Mouse (Mus musculus) kidney, embryonic 15.5 days (tissue): Measurements from ENCODE around the gene Evl. TPM values are rescaled to one million over a fixed set of nuclear protein-coding genes. Genes with fewer than 3 reads are reported as not detected.

Source experiments
- ATAC-seq: fragments of 200-750 bp; cut with Nextera tagmentation; replicated peaks from 2 replicates; pipeline ENCODE4 v1.8.0; 2017; ENCODE audit warnings: moderate TSS enrichment; ENCODE audit not compliant: low FRiP score
- H3K27ac ChIP-seq: fragments of 300-500 bp; sonication (generic); 2 replicates; pipeline ENCODE4 v1.5.1; 2015; ENCODE audit warnings: mild to moderate bottlenecking, inconsistent platforms
- H3K27me3 ChIP-seq: fragments of 300-500 bp; sonication (generic); 2 replicates; pipeline ENCODE4 v1.6.1; 2015; ENCODE audit warnings: inconsistent platforms
- H3K36me3 ChIP-seq: fragments of 300-500 bp; sonication (generic); 2 replicates; pipeline ENCODE4 v1.6.1; 2015; ENCODE audit warnings: inconsistent platforms
- H3K4me1 ChIP-seq: fragments of 300-500 bp; sonication (generic); 2 replicates; pipeline ENCODE4 v1.6.1; 2015; ENCODE audit warnings: inconsistent platforms
- H3K4me2 ChIP-seq: fragments of 300-500 bp; sonication (generic); 2 replicates; pipeline ENCODE4 v1.6.1; 2015; ENCODE audit warnings: moderate library complexity, mild to moderate bottlenecking, inconsistent platforms
- H3K4me3 ChIP-seq: fragments of 300-500 bp; sonication (generic); replicated peaks from 2 replicates; pipeline ENCODE4 v1.5.1; 2015; ENCODE audit warnings: mild to moderate bottlenecking, inconsistent platforms
- H3K9ac ChIP-seq: fragments of 300-500 bp; sonication (generic); 2 replicates; pipeline ENCODE4 v1.6.1; 2015; ENCODE audit warnings: mild to moderate bottlenecking, inconsistent platforms
- H3K9me3 ChIP-seq: fragments of 300-500 bp; sonication (generic); replicated peaks from 2 replicates; pipeline ENCODE4 v1.6.1; 2016; ENCODE audit warnings: inconsistent platforms
- whole genome bisulfite sequencing: fragments of 180-500 bp; shearing (Covaris S2); methylation state at CpG from one replicate; pipeline ENCODE4 v1.1.7; 2015; ENCODE audit warnings: mixed read lengths; 5-methylcytosine and 5-hydroxymethylcytosine counted together
- polyA plus RNA-seq: library from polyadenylated mRNA; unstranded; fragments of >200 nt; fragmentation: Nextera tagmentation; extraction: Ambion mirVana; gene quantifications from 2 replicates; pipeline ENCODE4 v1.2.1, GENCODE M21; 2015

Gene Evl
- polyA plus RNA-seq, 1 experiment from 2014 or later = 47.1 TPM

GRCm38 (mm10) chr12:108630741-108631688 is 76.5 kb downstream of the Evl start:
- Histone ChIP-seq H3K9ac (no peak overlapping the region), H3K27me3 (no peaks in the 10 kb centered on the region), H3K4me1 (peaks cover 10% of the 10 kb centered on the region), H3K36me3 (no peaks in the 10 kb centered on the region), H3K4me3 (no peak overlapping the region), H3K27ac (no peak overlapping the region), H3K4me2 (no peak overlapping the region), H3K9me3 (no peaks in the 10 kb centered on the region)
- ATAC-seq = no peak
- 79% methylated on average over 6 of the region's 6 CpGs for WGBS

- H3K27ac ChIP-seq = no peak overlapping the region
- H3K36me3 ChIP-seq = peaks cover 2% of the 10 kb centered on the region; the same call in 1 of the 2 replicates
- H3K9ac ChIP-seq = no peak overlapping the region
- H3K4me1 ChIP-seq = 0 out of 2 replicates have a peak, but pooled peaks cover 4% of the 10 kb centered on the region
- H3K9me3 ChIP-seq = no peaks in the 10 kb centered on the region
- no peaks in the 10 kb centered on the region for H3K27me3 ChIP-seq
- H3K4me3 ChIP-seq = no peak overlapping the region
- no peak overlapping the region for H3K4me2 ChIP-seq
- ATAC-seq = no peak
These were observed 78.0 kb downstream of the Evl start for GRCm38 (mm10) chr12:108632501-108632900.

- no peak for ATAC-seq
- H3K9me3 ChIP-seq = no peaks in the 10 kb centered on the region
- H3K27ac ChIP-seq = no peak overlapping the region
- H3K27me3 ChIP-seq = no peaks in the 10 kb centered on the region
- H3K36me3 ChIP-seq = peaks cover 5% of the 10 kb centered on the region; the same call in 1 of the 2 replicates
- WGBS = 100% methylated on average over 1 of the region's 1 CpGs
- H3K4me3 ChIP-seq = no peak overlapping the region
- H3K9ac ChIP-seq = no peak overlapping the region
- H3K4me1 ChIP-seq = 0 out of 2 replicates have a peak, but pooled peaks cover 4% of the 10 kb centered on the region
- H3K4me2 ChIP-seq = no peak overlapping the region
These were observed 79.5 kb downstream of the Evl start for GRCm38 (mm10) chr12:108634031-108634430.

- Histone ChIP-seq H3K4me1 (peaks cover 9% of the 10 kb centered on the region; the same call in 1 of the 2 replicates), H3K9ac (no peak overlapping the region), H3K4me3 (no peak overlapping the region), H3K27me3 (no peaks in the 10 kb centered on the region), H3K36me3 (peaks cover 5% of the 10 kb centered on the region; the same call in 1 of the 2 replicates), H3K9me3 (no peaks in the 10 kb centered on the region), H3K4me2 (no peak overlapping the region), H3K27ac (no peak overlapping the region)
- ATAC-seq = no peak
- 83% methylated on average over 4 of the region's 4 CpGs for WGBS
These were observed 81.0 kb downstream of the Evl start for GRCm38 (mm10) chr12:108635501-108635900.

- WGBS = 82% methylated on average over 5 of the region's 5 CpGs
- Histone ChIP-seq H3K27me3 (no peaks in the 10 kb centered on the region), H3K36me3 (peaks cover 5% of the 10 kb centered on the region; the same call in 1 of the 2 replicates), H3K27ac (no peak overlapping the region), H3K4me1 (peaks cover 19% of the 10 kb centered on the region), H3K4me3 (no peak overlapping the region), H3K4me2 (no peak overlapping the region), H3K9me3 (no peaks in the 10 kb centered on the region), H3K9ac (no peak overlapping the region)
- ATAC-seq = no peak
These were observed 82.9 kb downstream of the Evl start for GRCm38 (mm10) chr12:108637440-108637839.

GRCm38 (mm10) chr12:108639126-108639525 is 84.6 kb downstream of the Evl start:
- Histone ChIP-seq H3K36me3 (peaks cover 5% of the 10 kb centered on the region; the same call in 1 of the 2 replicates), H3K9me3 (no peaks in the 10 kb centered on the region), H3K9ac (no peak overlapping the region), H3K4me2 (no peak overlapping the region), H3K27ac (0 out of 2 replicates have a peak overlapping the region, but pooled peaks have one; percentile 15), H3K4me1 (peaks cover 24% of the 10 kb centered on the region), H3K4me3 (no peak overlapping the region), H3K27me3 (no peaks in the 10 kb centered on the region)
- WGBS = 93% methylated on average over 3 of the region's 3 CpGs
- no peak for ATAC-seq

DNA sequence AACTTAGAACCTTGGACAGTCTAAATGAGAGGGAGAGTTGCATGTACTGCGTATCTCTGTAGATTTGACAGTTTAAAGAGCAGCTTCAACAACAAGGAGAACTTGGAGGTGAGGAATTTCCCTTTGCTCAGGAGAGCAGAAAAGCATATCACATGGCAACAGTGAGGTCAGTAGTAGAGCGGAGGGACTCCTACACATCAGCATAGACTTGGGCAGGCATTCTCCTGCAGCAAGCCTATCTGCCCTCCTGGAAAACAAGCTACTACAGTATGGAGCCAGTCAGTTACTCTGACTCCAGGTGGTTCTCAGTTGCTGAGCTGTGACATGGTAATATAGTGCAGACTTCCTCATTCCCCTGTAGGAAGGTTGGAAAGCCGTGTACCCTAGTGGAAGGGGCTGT is 87.5 kb downstream of the Evl start:
- H3K4me1 ChIP-seq = peaks cover 27% of the 10 kb centered on the region
- H3K36me3 ChIP-seq = peaks cover 5% of the 10 kb centered on the region; the same call in 1 of the 2 replicates
- no peaks in the 10 kb centered on the region for H3K27me3 ChIP-seq
- H3K27ac ChIP-seq = peak overlapping the region; percentile 46
- H3K4me3 ChIP-seq = no peak overlapping the region
- peak; percentile 84 for ATAC-seq
- no peak overlapping the region for H3K4me2 ChIP-seq
- 38% methylated on average over 3 of the region's 3 CpGs for WGBS
- no peaks in the 10 kb centered on the region for H3K9me3 ChIP-seq
- H3K9ac ChIP-seq = no peak overlapping the region

GRCm38 (mm10) chr12:108646234-108646633 is 91.7 kb downstream of the Evl start:
- no peaks in the 10 kb centered on the region for H3K27me3 ChIP-seq
- no peaks in the 10 kb centered on the region for H3K9me3 ChIP-seq
- no peak overlapping the region for H3K4me3 ChIP-seq
- peaks cover 33% of the 10 kb centered on the region for H3K36me3 ChIP-seq
- WGBS = 92% methylated on average over 1 of the region's 1 CpGs
- no peak for ATAC-seq
- H3K9ac ChIP-seq = no peak overlapping the region
- H3K27ac ChIP-seq = no peak overlapping the region
- H3K4me1 ChIP-seq = peaks cover 29% of the 10 kb centered on the region
- no peak overlapping the region for H3K4me2 ChIP-seq

GRCm38 (mm10) chr12:108647784-108648183 is 93.3 kb downstream of the Evl start:
- Histone ChIP-seq H3K4me1 (peaks cover 17% of the 10 kb centered on the region), H3K9me3 (no peaks in the 10 kb centered on the region), H3K4me2 (no peak overlapping the region), H3K9ac (no peak overlapping the region), H3K27ac (no peak overlapping the region), H3K4me3 (no peak overlapping the region), H3K27me3 (no peaks in the 10 kb centered on the region), H3K36me3 (peaks cover 47% of the 10 kb centered on the region)
- ATAC-seq = no peak

- Histone ChIP-seq H3K4me2 (no peak overlapping the region), H3K9me3 (no peaks in the 10 kb centered on the region), H3K4me1 (peaks cover 14% of the 10 kb centered on the region; the same call in 1 of the 2 replicates), H3K27ac (no peak overlapping the region), H3K36me3 (peaks cover 70% of the 10 kb centered on the region), H3K4me3 (no peak overlapping the region), H3K9ac (no peak overlapping the region), H3K27me3 (no peaks in the 10 kb centered on the region)
- no peak; the same call in 1 of the 2 replicates for ATAC-seq
- 52% methylated on average over 7 of the region's 7 CpGs for WGBS
These were observed 96.6 kb downstream of the Evl start for GRCm38 (mm10) chr12:108651053-108651660.

DNA sequence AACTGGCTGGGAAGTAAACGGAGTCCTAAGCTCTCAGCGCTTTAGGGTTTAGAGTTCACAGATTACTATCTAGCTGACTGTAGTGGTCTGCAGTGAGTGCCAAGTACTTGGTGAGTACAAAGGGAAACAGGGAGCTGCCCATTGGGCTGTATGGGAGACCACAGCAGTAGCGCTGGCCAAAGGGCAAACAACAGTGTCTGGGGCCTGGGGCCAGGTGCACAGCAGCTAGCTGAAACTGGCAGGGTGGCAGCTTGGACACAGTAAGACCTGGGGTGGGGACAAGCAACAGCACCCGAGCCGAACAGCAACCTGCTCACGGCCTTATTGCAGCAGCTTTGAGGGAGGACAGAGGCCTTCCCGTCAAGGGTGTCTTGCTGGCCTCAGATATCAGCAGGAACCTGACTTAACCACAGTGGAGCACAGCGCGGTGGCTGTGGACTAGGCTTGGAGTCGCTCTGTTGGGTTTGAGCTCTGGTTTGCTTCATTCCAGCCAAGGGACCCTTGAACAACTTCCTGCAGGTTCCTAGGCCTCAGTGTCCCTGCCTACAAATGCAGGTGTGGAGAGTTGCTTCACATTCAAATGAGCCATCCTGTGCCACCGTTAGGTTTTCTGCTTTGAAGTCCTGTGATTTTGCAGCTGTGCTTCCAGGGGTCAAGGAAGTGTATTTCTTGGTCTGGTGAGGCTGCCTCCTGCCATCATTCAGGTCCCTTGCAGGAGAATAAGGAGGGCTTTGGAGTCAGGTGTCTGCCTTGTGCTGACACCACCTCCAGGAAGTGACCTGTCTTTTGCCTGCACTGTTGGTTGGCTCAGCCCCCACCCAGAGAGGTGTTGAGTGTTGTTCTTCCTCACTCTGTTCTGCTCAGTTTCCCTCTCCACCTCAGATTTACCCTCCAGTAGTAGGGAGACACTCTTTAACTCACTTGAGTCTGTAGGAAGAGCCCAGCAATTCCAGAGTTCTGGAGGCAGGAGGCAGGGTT is 99.1 kb downstream of the Evl start:
- WGBS = 81% methylated on average over 11 of the region's 11 CpGs
- no peak for ATAC-seq
- no peak overlapping the region for H3K4me3 ChIP-seq
- H3K27me3 ChIP-seq = no peaks in the 10 kb centered on the region
- H3K36me3 ChIP-seq = peaks cover 78% of the 10 kb centered on the region
- H3K27ac ChIP-seq = no peak overlapping the region
- H3K4me1 ChIP-seq = peaks cover 21% of the 10 kb centered on the region
- H3K4me2 ChIP-seq = no peak overlapping the region
- H3K9me3 ChIP-seq = no peaks in the 10 kb centered on the region
- H3K9ac ChIP-seq = no peak overlapping the region
